Mouse (Mus musculus) retina, postnatal 7 days (tissue): ENCODE data around the gene Rgs5.

Source experiments
- DNase-seq: peaks from one replicate; pipeline ENCODE4 v3.0.0-alpha.2; 2012; ENCODE audit warnings: low read depth, low spot score

The Rgs5 gene

GRCm38 (mm10) chr1:169726319-169726718 lies 71.0 kb downstream of the Rgs5 start:
- no peak for DNase-seq

DNA sequence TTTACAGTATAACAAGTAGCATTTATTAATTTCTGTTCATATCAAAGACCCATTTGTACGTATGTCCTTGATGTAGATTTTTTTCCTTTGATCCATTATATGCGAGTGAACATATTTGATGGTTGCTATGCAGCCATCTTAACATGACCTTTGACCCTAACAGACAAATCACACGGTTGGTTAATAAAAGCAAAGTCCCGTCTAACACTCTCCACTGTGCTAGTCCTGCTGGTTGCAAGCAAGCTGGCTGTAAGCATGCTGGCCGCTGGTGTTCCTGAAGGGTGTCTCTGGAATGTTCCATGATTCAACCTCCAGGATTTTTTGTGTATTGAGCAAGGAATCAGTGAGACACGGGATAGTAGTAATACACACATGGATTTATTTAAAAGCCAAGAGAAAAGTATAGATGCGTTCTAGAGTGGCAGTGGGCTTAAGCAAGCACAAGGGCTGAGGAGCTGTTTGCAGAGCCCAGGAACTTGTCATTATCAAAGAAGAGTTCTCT lies 75.3 kb downstream of the Rgs5 start:
- no peak for DNase-seq

DNA sequence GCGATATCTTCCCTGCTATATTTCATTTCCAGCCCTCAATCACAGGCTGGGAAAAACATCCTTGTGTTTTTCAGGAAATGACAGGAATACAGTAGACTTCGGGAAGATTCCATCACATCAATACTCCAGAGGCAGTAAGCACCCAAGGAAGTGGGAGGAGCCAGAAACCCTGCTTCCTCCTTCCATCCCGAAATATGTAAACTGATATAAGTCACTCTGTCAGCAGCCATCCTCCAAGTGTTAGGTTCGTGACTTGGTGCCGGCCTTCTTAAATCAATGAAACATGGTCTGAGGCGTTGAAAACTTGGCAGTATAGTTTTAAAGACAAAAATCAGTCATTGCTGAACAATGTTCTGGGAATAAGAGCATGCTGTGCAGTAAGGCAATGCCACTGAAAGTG lies 80.8 kb downstream of the Rgs5 start:
- DNase-seq: no peak

DNA sequence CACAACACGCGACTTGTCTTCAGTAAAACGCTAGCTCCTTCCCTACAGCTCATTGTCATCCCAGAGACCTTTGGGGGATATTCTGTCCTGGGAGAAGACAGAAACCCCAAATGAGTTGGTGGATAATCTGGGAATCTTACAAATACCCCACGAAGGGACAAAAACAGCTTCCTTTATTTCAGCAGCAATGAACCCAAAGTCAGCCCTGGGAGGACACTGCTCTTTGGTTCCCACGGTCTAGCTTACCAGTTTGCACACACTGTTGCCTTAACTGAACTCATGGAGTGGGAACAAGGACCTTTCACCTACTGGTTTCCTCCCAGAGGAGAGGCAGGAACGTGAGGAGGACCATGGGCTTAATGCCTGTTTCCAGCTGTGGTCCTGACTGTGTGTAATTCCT lies 81.9 kb downstream of the Rgs5 start:
- DNase-seq: no peak

- DNase-seq: no peak
Measured at GRCm38 (mm10) chr1:169741147-169741546, 85.8 kb downstream of the Rgs5 start.
